Mouse (Mus musculus) forebrain, embryonic 11.5 days (tissue): ENCODE data around the gene Ttc27. TPM values are rescaled to one million over a fixed set of nuclear protein-coding genes. Genes with fewer than 3 reads are reported as not detected.

Experiments used
- ATAC-seq: fragments of 200-750 bp; cut with Nextera tagmentation; replicated peaks from 2 replicates; pipeline ENCODE4 v1.8.0; 2017; ENCODE audit warnings: moderate TSS enrichment; ENCODE audit not compliant: low FRiP score
- DNase-seq: peaks from one replicate; pipeline ENCODE4 v3.0.0-alpha.2; 2017; ENCODE audit warnings: low spot score
- H3K27ac ChIP-seq: fragments of 300-500 bp; sonication (generic); 2 replicates; pipeline ENCODE4 v1.5.1; 2014; ENCODE audit warnings: low read depth, low read length
- H3K27me3 ChIP-seq: fragments of 300-500 bp; sonication (generic); 2 replicates; pipeline ENCODE4 v1.6.1; 2014; ENCODE audit warnings: mild to moderate bottlenecking, low read length, mixed read lengths; ENCODE audit not compliant: control insufficient read depth, insufficient read depth
- H3K36me3 ChIP-seq: fragments of 300-500 bp; sonication (generic); 2 replicates; pipeline ENCODE4 v1.6.1; 2014; ENCODE audit warnings: mild to moderate bottlenecking, low read length, moderate library complexity, mixed read lengths; ENCODE audit not compliant: control insufficient read depth, insufficient read depth
- H3K4me1 ChIP-seq: fragments of 300-500 bp; sonication (generic); replicated peaks from 2 replicates; pipeline ENCODE4 v1.6.1; 2014; ENCODE audit warnings: low read length, mixed read lengths; ENCODE audit not compliant: control insufficient read depth, insufficient read depth
- H3K4me2 ChIP-seq: fragments of 300-500 bp; sonication (generic); 2 replicates; pipeline ENCODE4 v1.6.1; 2014; ENCODE audit warnings: low read depth, mild to moderate bottlenecking, low read length, moderate library complexity, mixed read lengths; ENCODE audit not compliant: severe bottlenecking
- H3K4me3 ChIP-seq: fragments of 300-500 bp; sonication (generic); 2 replicates; pipeline ENCODE4 v1.5.1; 2014; ENCODE audit warnings: low read depth, low read length
- H3K9ac ChIP-seq: fragments of 300-500 bp; sonication (generic); 2 replicates; pipeline ENCODE4 v1.6.1; 2014; ENCODE audit warnings: low read length
- H3K9me3 ChIP-seq: fragments of 300-500 bp; sonication (generic); 2 replicates; pipeline ENCODE4 v1.6.1; 2016; ENCODE audit warnings: low read length, mixed read lengths; ENCODE audit not compliant: control insufficient read depth
- WGBS: fragments of 180-500 bp; shearing (Covaris S2); extraction: QIAGEN DNeasy Blood & Tissue Kit; methylation state at CpG from one replicate; pipeline ENCODE4 v1.1.7; 2014; 5-methylcytosine and 5-hydroxymethylcytosine counted together
- polyA plus RNA-seq: library from polyadenylated mRNA; unstranded; fragments of >200 nt; fragmentation: Nextera tagmentation; extraction: Ambion mirVana; gene quantifications from 2 replicates; pipeline ENCODE4 v1.2.1, GENCODE M21; 2014

Gene Ttc27
- polyA plus RNA-seq, 1 experiment from 2014 or later, result 26.1 TPM

- H3K9ac ChIP-seq, result no peak overlapping the region
- no peak overlapping the region for H3K4me2 ChIP-seq
- no peaks in the 10 kb centered on the region for H3K27me3 ChIP-seq
- no peak overlapping the region for H3K4me3 ChIP-seq
- no peaks in the 10 kb centered on the region for H3K9me3 ChIP-seq
- WGBS, result 89% methylated on average over 11 of the region's 11 CpGs
- H3K36me3 ChIP-seq, result no peaks in the 10 kb centered on the region
- no peak for DNase-seq
- ATAC-seq, result no peak
- H3K4me1 ChIP-seq, result 0 out of 2 replicates have a peak, but pooled peaks cover 4% of the 10 kb centered on the region
- no peak overlapping the region for H3K27ac ChIP-seq
These were observed 172.1 kb downstream of the Ttc27 start for GRCm38 (mm10) chr17:74889535-74890117.

- no peak overlapping the region for H3K9ac ChIP-seq
- 0 out of 2 replicates have a peak, but pooled peaks have one; percentile 42 for ATAC-seq
- H3K9me3 ChIP-seq, result no peaks in the 10 kb centered on the region
- H3K4me3 ChIP-seq, result no peak overlapping the region
- DNase-seq, result peak; percentile 27
- H3K4me2 ChIP-seq, result no peak overlapping the region
- H3K4me1 ChIP-seq, result no peaks in the 10 kb centered on the region
- H3K27me3 ChIP-seq, result no peaks in the 10 kb centered on the region
- H3K27ac ChIP-seq, result no peak overlapping the region
- WGBS, result 91% methylated on average over 7 of the region's 7 CpGs
- H3K36me3 ChIP-seq, result no peaks in the 10 kb centered on the region
These were observed 184.9 kb downstream of the Ttc27 start for GRCm38 (mm10) chr17:74902453-74902852.

GRCm38 (mm10) chr17:74903411-74904331 lies 186.1 kb downstream of the Ttc27 start:
- DNase-seq (peak; percentile 45), ATAC-seq (0 out of 2 replicates have a peak, but pooled peaks have one; percentile 27)
- H3K4me2 ChIP-seq, result no peak overlapping the region
- H3K9me3 ChIP-seq, result no peaks in the 10 kb centered on the region
- 78% methylated on average over 16 of the region's 16 CpGs for WGBS
- no peaks in the 10 kb centered on the region for H3K36me3 ChIP-seq
- H3K27me3 ChIP-seq, result no peaks in the 10 kb centered on the region
- H3K9ac ChIP-seq, result no peak overlapping the region
- no peaks in the 10 kb centered on the region for H3K4me1 ChIP-seq
- no peak overlapping the region for H3K4me3 ChIP-seq
- H3K27ac ChIP-seq, result no peak overlapping the region

- H3K27me3 ChIP-seq, result no peaks in the 10 kb centered on the region
- H3K4me3 ChIP-seq, result no peak overlapping the region
- no peak overlapping the region for H3K27ac ChIP-seq
- no peak for DNase-seq
- no peak overlapping the region for H3K4me2 ChIP-seq
- WGBS, result 90% methylated on average over 1 of the region's 1 CpGs
- H3K9ac ChIP-seq, result no peak overlapping the region
- no peaks in the 10 kb centered on the region for H3K9me3 ChIP-seq
- no peak for ATAC-seq
- H3K4me1 ChIP-seq, result no peaks in the 10 kb centered on the region
- no peaks in the 10 kb centered on the region for H3K36me3 ChIP-seq
These were observed 186.8 kb downstream of the Ttc27 start for GRCm38 (mm10) chr17:74904332-74904687.

- no peaks in the 10 kb centered on the region for H3K9me3 ChIP-seq
- no peaks in the 10 kb centered on the region for H3K27me3 ChIP-seq
- no peak overlapping the region for H3K9ac ChIP-seq
- ATAC-seq (no peak), DNase-seq (peak; percentile 37)
- no peak overlapping the region for H3K4me3 ChIP-seq
- no peaks in the 10 kb centered on the region for H3K4me1 ChIP-seq
- no peak overlapping the region for H3K4me2 ChIP-seq
- H3K36me3 ChIP-seq, result no peaks in the 10 kb centered on the region
- H3K27ac ChIP-seq, result no peak overlapping the region
- 99% methylated on average over 3 of the region's 3 CpGs for WGBS
These were observed 187.4 kb downstream of the Ttc27 start for GRCm38 (mm10) chr17:74904956-74905355.

GRCm38 (mm10) chr17:74912995-74913394 lies 195.5 kb downstream of the Ttc27 start:
- ATAC-seq, result no peak
- no peaks in the 10 kb centered on the region for H3K9me3 ChIP-seq

More at GRCm38 (mm10) chr17:74912995-74913394, 195.5 kb downstream of the Ttc27 start:
- Histone ChIP-seq H3K4me3 (no peak overlapping the region), H3K36me3 (no peaks in the 10 kb centered on the region), H3K27ac (no peak overlapping the region), H3K27me3 (no peaks in the 10 kb centered on the region), H3K4me1 (no peaks in the 10 kb centered on the region), H3K4me2 (no peak overlapping the region), H3K9ac (no peak overlapping the region)
- no peak for DNase-seq
- WGBS, result 89% methylated on average over 2 of the region's 2 CpGs

Other genes with a start within 250 kb of the Ttc27 start
- 43.9 and 51.8 TPM in 2 replicates for gene Yipf4, start 228.2 kb upstream of the Ttc27 start, polyA plus RNA-seq
- gene Birc6, start 189.4 kb upstream of the Ttc27 start, polyA plus RNA-seq, result 79.2 and 94.7 TPM in 2 replicates